Mouse (Mus musculus): ENCODE measurements at regions not wholly inside any gene's neighbourhood (a gene's known extent, or its start where the extent isn't known, plus 50 kb on each side); places are given as distances from the start of the nearest gene placed in this dataset.
"Not testable (repeated sequence)": the region's sequence is repeated elsewhere in the genome, so short reads cannot be mapped to it uniquely, and the experiment has no call there.

GRCm38 (mm10) chr9:43542077-43542654, 201.6 kb upstream of the Nectin1 start:
- no peak overlapping the region for H3K27ac ChIP-seq
- H3K4me3 ChIP-seq, result no peak overlapping the region
- peaks cover 21% of the 10 kb centered on the region for H3K4me1 ChIP-seq
- no peaks in the 10 kb centered on the region for H3K27me3 ChIP-seq (ENCODE audit: insufficient read depth, poor library complexity, severe bottlenecking)
- no peaks in the 10 kb centered on the region for H3K36me3 ChIP-seq
- no peaks in the 10 kb centered on the region for H3K9me3 ChIP-seq
- DNase-seq (ENCODE audit: low spot score), result no peak
- 81% methylated on average over 9 of the region's 9 CpGs for WGBS

- WGBS, result 35% methylated on average over 15 of the region's 15 CpGs
- H3K4me1 ChIP-seq, result peaks cover 25% of the 10 kb centered on the region
- no peak overlapping the region for H3K27ac ChIP-seq
- H3K36me3 ChIP-seq, result no peaks in the 10 kb centered on the region
- H3K27me3 ChIP-seq (ENCODE audit: insufficient read depth, poor library complexity, severe bottlenecking), result peaks cover 10% of the 10 kb centered on the region
- 0 out of 2 replicates have a peak overlapping the region, but pooled peaks have one; percentile 0 for H3K4me3 ChIP-seq
- DNase-seq (ENCODE audit: low spot score), result peak; percentile 77
- H3K9me3 ChIP-seq, result no peaks in the 10 kb centered on the region
Observed at GRCm38 (mm10) chr9:43545081-43545565, 198.7 kb upstream of the Nectin1 start.

GRCm38 (mm10) chr9:43548883-43549282, 194.9 kb upstream of the Nectin1 start:
- Histone ChIP-seq H3K4me1 (peaks cover 25% of the 10 kb centered on the region), H3K27ac (no peak overlapping the region), H3K27me3 (ENCODE audit: insufficient read depth, poor library complexity, severe bottlenecking) (peaks cover 18% of the 10 kb centered on the region), H3K9me3 (no peaks in the 10 kb centered on the region), H3K4me3 (no peak overlapping the region), H3K36me3 (no peaks in the 10 kb centered on the region)
- WGBS, result 42% methylated on average over 4 of the region's 4 CpGs
- no peak for DNase-seq (ENCODE audit: low spot score)

- DNase-seq (ENCODE audit: low spot score), result no peak
- no peak overlapping the region for H3K27ac ChIP-seq
- H3K9me3 ChIP-seq, result no peaks in the 10 kb centered on the region
- peaks cover 24% of the 10 kb centered on the region for H3K4me1 ChIP-seq
- 54% methylated on average over 7 of the region's 7 CpGs for WGBS
- peaks cover 22% of the 10 kb centered on the region for H3K27me3 ChIP-seq (ENCODE audit: insufficient read depth, poor library complexity, severe bottlenecking)
- no peaks in the 10 kb centered on the region for H3K36me3 ChIP-seq
- no peak overlapping the region for H3K4me3 ChIP-seq
Observed at GRCm38 (mm10) chr9:43549293-43549692, 194.5 kb upstream of the Nectin1 start.

GRCm38 (mm10) chr9:43552758-43553157, 191.0 kb upstream of the Nectin1 start:
- H3K4me1 ChIP-seq; H3K27ac ChIP-seq; H3K36me3 ChIP-seq; H3K4me3 ChIP-seq; DNase-seq (ENCODE audit: low spot score); H3K9me3 ChIP-seq: not testable (repeated sequence)
- 83% methylated on average over 1 of the region's 1 CpGs for whole genome bisulfite sequencing
- peaks cover 28% of the 10 kb centered on the region for H3K27me3 ChIP-seq (ENCODE audit: insufficient read depth, poor library complexity, severe bottlenecking)

- no peaks in the 10 kb centered on the region for H3K36me3 ChIP-seq
- peaks cover 12% of the 10 kb centered on the region for H3K4me1 ChIP-seq
- 0 out of 2 replicates have a peak, but pooled peaks cover 16% of the 10 kb centered on the region for H3K27me3 ChIP-seq (ENCODE audit: insufficient read depth, poor library complexity, severe bottlenecking)
- no peak overlapping the region for H3K27ac ChIP-seq
- no peaks in the 10 kb centered on the region for H3K9me3 ChIP-seq
- H3K4me3 ChIP-seq, result no peak overlapping the region
- DNase-seq (ENCODE audit: low spot score), result no peak
- 75% methylated on average over 6 of the region's 6 CpGs for WGBS
Observed at GRCm38 (mm10) chr9:43562016-43562415, 181.8 kb upstream of the Nectin1 start.

- Histone ChIP-seq H3K9me3 (no peaks in the 10 kb centered on the region), H3K27me3 (ENCODE audit: insufficient read depth, poor library complexity, severe bottlenecking) (peaks cover 17% of the 10 kb centered on the region; the same call in 1 of the 2 replicates), H3K36me3 (no peaks in the 10 kb centered on the region), H3K4me3 (no peak overlapping the region), H3K27ac (peak overlapping the region; percentile 6; the same call in 1 of the 2 replicates), H3K4me1 (peaks cover 12% of the 10 kb centered on the region)
- WGBS, result 77% methylated on average over 22 of the region's 22 CpGs
- no peak for DNase-seq (ENCODE audit: low spot score)
Observed at GRCm38 (mm10) chr9:43564239-43564906, 179.4 kb upstream of the Nectin1 start.

GRCm38 (mm10) chr9:43568851-43569250, 174.9 kb upstream of the Nectin1 start:
- no peak overlapping the region for H3K4me3 ChIP-seq
- H3K27me3 ChIP-seq (ENCODE audit: insufficient read depth, poor library complexity, severe bottlenecking), result peaks cover 16% of the 10 kb centered on the region
- no peaks in the 10 kb centered on the region for H3K9me3 ChIP-seq
- 38% methylated on average over 4 of the region's 4 CpGs for WGBS
- no peaks in the 10 kb centered on the region for H3K36me3 ChIP-seq
- peaks cover 16% of the 10 kb centered on the region for H3K4me1 ChIP-seq
- no peak overlapping the region for H3K27ac ChIP-seq
- DNase-seq (ENCODE audit: low spot score), result no peak

GRCm38 (mm10) chr9:43571086-43571485, 172.7 kb upstream of the Nectin1 start:
- no peaks in the 10 kb centered on the region for H3K36me3 ChIP-seq
- no peak for DNase-seq (ENCODE audit: low spot score)
- no peak overlapping the region for H3K27ac ChIP-seq
- 78% methylated on average over 6 of the region's 6 CpGs for WGBS
- H3K4me1 ChIP-seq, result 0 out of 2 replicates have a peak, but pooled peaks cover 5% of the 10 kb centered on the region
- H3K27me3 ChIP-seq (ENCODE audit: insufficient read depth, poor library complexity, severe bottlenecking), result peaks cover 15% of the 10 kb centered on the region
- no peaks in the 10 kb centered on the region for H3K9me3 ChIP-seq
- no peak overlapping the region for H3K4me3 ChIP-seq

GRCm38 (mm10) chr9:43575659-43576058, 168.1 kb upstream of the Nectin1 start:
- no peaks in the 10 kb centered on the region for H3K9me3 ChIP-seq
- no peak overlapping the region for H3K27ac ChIP-seq
- no peak for DNase-seq (ENCODE audit: low spot score)
- WGBS, result 78% methylated on average over 6 of the region's 6 CpGs
- peaks cover 15% of the 10 kb centered on the region; the same call in 1 of the 2 replicates for H3K4me1 ChIP-seq
- H3K36me3 ChIP-seq, result no peaks in the 10 kb centered on the region
- no peak overlapping the region for H3K4me3 ChIP-seq
- peaks cover 13% of the 10 kb centered on the region for H3K27me3 ChIP-seq (ENCODE audit: insufficient read depth, poor library complexity, severe bottlenecking)

GRCm38 (mm10) chr9:43580653-43581052, 163.1 kb upstream of the Nectin1 start:
- Histone ChIP-seq H3K27me3 (ENCODE audit: insufficient read depth, poor library complexity, severe bottlenecking) (peaks cover 12% of the 10 kb centered on the region; the same call in 1 of the 2 replicates), H3K9me3 (no peaks in the 10 kb centered on the region), H3K36me3 (no peaks in the 10 kb centered on the region), H3K4me1 (peaks cover 24% of the 10 kb centered on the region), H3K27ac (no peak overlapping the region), H3K4me3 (no peak overlapping the region)
- DNase-seq (ENCODE audit: low spot score), result no peak
- 41% methylated on average over 6 of the region's 6 CpGs for WGBS

- Histone ChIP-seq H3K4me1 (peaks cover 14% of the 10 kb centered on the region; the same call in 1 of the 2 replicates), H3K27me3 (ENCODE audit: insufficient read depth, poor library complexity, severe bottlenecking) (0 out of 2 replicates have a peak, but pooled peaks cover 3% of the 10 kb centered on the region), H3K36me3 (no peaks in the 10 kb centered on the region), H3K27ac (no peak overlapping the region), H3K9me3 (no peaks in the 10 kb centered on the region), H3K4me3 (no peak overlapping the region)
- no peak for DNase-seq (ENCODE audit: low spot score)
- WGBS, result 53% methylated on average over 6 of the region's 6 CpGs
Observed at GRCm38 (mm10) chr9:43585616-43586015, 158.2 kb upstream of the Nectin1 start.

GRCm38 (mm10) chr9:43593236-43593635, 150.5 kb upstream of the Nectin1 start:
- WGBS, result 71% methylated on average over 6 of the region's 6 CpGs
- H3K36me3 ChIP-seq, result no peaks in the 10 kb centered on the region

More at GRCm38 (mm10) chr9:43593236-43593635, 150.5 kb upstream of the Nectin1 start:
- no peak for DNase-seq (ENCODE audit: low spot score)
- H3K27ac ChIP-seq, result no peak overlapping the region
- H3K9me3 ChIP-seq, result no peaks in the 10 kb centered on the region
- no peaks in the 10 kb centered on the region for H3K4me1 ChIP-seq
- H3K27me3 ChIP-seq (ENCODE audit: insufficient read depth, poor library complexity, severe bottlenecking), result peaks cover 8% of the 10 kb centered on the region
- H3K4me3 ChIP-seq, result no peak overlapping the region

All from heart, embryonic 10.5 days (tissue).